Mouse (Mus musculus): ENCODE results near the gene Pde4d.
A peak's percentile ranks its signal among the peaks of the same experiment; 100 is the strongest.

The Pde4d gene

DNA sequence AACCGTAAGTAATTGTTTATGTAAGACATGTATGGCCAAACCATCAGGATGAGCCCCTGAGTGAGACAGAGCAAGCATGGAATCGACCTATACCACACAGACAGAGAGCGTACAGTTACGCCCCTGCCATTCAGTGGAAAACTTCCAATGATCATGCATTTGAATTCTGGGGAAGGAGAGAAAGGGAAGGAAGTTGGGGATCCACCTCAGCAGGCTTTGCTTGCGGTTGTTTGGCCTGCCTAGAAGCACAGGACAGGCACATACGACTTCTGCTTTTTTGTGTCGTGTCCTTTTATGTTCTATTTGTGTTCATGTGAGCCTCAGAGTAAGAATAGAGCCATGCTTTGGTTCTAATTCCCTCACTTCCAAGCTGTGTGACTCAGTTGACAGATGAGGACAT is 849.1 kb downstream of the Pde4d start:
- DNase-seq (ENCODE audit: low spot score): no peak

- DNase-seq (ENCODE audit: low spot score): no peak
These were observed 849.9 kb downstream of the Pde4d start for GRCm38 (mm10) chr13:109299511-109300250.

GRCm38 (mm10) chr13:109312542-109312941 is 862.8 kb downstream of the Pde4d start:
- DNase-seq (ENCODE audit: low spot score): no peak

DNA sequence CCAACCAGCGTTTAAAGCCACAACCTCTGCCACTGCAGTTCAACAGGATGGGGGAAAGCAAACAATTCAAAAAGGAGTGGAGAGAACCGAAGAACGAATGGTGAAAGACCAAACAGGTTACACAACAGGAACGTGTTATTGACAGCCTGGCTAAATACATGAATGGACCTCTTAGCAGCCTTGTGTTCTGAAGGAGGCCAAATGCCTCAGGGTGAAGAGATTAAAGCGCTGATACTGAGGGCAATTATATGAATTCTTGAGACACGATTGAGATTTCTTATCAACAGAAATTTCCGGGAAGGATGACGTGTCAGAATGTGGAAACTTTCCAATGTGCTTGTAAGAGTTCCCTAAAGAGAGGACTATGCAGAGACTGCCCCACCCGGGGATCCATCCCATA is 865.9 kb downstream of the Pde4d start:
- DNase-seq (ENCODE audit: low spot score): no peak

GRCm38 (mm10) chr13:109317644-109318043 is 867.9 kb downstream of the Pde4d start:
- DNase-seq (ENCODE audit: low spot score): no peak

GRCm38 (mm10) chr13:109318434-109318998 is 868.8 kb downstream of the Pde4d start:
- DNase-seq (ENCODE audit: low spot score): no peak

GRCm38 (mm10) chr13:109326061-109326460 is 876.3 kb downstream of the Pde4d start:
- no peak for DNase-seq (ENCODE audit: low spot score)

- DNase-seq (ENCODE audit: low spot score): no peak
These were observed 881.8 kb downstream of the Pde4d start for GRCm38 (mm10) chr13:109331563-109331962.

- no peak for DNase-seq (ENCODE audit: low spot score)
These were observed 892.2 kb downstream of the Pde4d start for GRCm38 (mm10) chr13:109341902-109342301.

GRCm38 (mm10) chr13:109342469-109342868 is 892.7 kb downstream of the Pde4d start:
- DNase-seq (ENCODE audit: low spot score): no peak

- DNase-seq (ENCODE audit: low spot score): peak; percentile 91
These were observed 893.8 kb downstream of the Pde4d start for GRCm38 (mm10) chr13:109343596-109343995.

GRCm38 (mm10) chr13:109347770-109348169 is 898.0 kb downstream of the Pde4d start:
- no peak for DNase-seq (ENCODE audit: low spot score)

DNA sequence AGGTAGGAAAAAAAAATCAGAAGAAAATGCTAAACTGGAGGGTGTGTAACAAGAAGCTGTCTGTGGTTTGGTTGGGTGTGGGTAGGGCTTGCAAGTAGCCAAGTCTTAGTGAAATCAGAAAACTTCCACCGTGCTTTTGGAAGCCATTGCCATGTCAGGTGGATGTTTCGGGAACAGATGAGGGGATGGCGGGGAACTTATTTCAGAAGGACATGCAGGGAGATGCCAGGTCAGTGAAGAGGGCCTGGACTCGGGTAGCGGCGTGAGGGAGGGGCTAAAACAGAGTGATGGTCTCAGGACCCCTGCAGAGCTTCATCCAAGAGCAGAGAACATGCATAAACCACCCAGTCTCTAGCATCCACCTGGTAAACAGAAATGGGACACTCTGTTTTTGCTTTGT is 898.6 kb downstream of the Pde4d start:
- no peak for DNase-seq (ENCODE audit: low spot score)

- no peak for DNase-seq (ENCODE audit: low spot score)
These were observed 900.4 kb downstream of the Pde4d start for GRCm38 (mm10) chr13:109350100-109350499.

DNA sequence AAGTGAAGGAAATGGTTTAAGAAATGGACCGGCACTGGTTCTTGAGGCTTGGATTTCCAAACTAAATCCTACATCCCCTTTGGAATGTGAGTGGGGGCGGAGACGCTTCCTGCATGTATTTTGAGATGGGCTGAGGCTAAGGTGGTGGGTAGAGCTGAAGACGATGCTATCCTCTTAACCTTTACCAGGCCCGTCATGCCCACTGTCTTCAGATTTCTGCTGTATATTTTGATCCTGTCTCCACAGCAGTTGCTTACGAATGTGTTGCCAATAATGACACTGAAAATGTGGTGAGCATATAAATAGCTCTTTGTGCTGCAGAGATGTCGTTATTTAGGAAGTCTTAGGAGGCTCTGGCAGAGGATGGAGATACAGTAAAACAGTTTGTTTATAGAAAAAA is 904.3 kb downstream of the Pde4d start:
- no peak for DNase-seq (ENCODE audit: low spot score)

DNA sequence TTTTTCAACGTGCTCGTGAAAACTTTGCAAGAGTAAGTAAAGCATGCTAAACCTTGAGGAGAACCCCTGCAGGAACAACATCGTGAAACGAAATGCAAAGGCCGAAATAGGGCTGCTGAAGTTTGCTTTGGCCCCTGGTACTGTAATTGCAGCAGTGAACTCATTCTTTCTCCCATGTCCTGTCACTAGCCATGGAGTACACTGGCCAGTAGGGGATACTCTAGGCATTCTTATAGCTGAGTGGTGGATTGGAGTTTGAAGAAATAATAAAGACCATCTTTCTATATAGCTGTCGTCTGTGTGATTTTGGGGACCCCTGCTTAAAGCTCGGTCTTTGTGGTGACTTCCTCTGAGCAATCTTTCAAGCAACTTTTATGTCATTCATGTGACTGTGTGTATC is 906.5 kb downstream of the Pde4d start:
- DNase-seq (ENCODE audit: low spot score): no peak

- no peak for DNase-seq (ENCODE audit: low spot score)
These were observed 910.2 kb downstream of the Pde4d start for GRCm38 (mm10) chr13:109359994-109360393.

- DNase-seq (ENCODE audit: low spot score): no peak
These were observed 912.6 kb downstream of the Pde4d start for GRCm38 (mm10) chr13:109362340-109362739.

DNA sequence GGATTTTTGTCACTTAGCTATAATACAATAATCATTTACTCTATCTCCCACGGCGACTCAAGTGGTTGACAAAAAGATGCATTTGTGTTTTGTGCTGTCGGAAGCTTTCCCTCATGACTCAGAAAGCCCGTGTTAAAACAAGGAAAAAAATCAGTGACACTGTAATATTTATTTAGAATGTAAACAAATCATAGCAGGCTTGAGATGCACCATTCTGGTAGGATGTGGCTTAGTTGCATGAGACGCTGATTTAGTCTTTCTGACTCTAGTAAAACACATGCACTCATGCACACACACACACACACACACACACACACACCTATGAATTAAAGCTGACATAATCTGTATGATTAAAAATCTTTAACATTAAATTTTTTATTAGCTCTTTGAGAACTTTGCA is 924.7 kb downstream of the Pde4d start:
- DNase-seq (ENCODE audit: low spot score): no peak

DNA sequence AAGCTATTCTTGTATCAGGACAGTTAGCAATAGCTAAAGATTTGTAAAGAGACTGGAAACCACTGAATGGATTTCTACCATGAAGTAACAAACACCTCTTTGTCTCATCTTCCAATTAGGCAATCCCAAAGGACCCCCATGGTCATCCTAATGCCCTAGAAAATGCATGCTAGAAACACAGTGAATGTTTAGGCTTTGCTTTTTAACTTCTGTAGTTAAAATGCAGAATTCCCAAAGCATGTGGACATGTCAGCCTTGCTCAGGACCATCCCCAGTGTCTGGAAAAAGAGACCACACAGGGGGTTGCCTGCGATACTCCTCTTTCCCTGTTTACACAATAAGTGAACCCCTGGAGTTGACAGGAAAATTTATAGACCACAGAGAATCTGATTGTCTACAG is 926.9 kb downstream of the Pde4d start:
- peak; percentile 27 for DNase-seq (ENCODE audit: low spot score)

DNA sequence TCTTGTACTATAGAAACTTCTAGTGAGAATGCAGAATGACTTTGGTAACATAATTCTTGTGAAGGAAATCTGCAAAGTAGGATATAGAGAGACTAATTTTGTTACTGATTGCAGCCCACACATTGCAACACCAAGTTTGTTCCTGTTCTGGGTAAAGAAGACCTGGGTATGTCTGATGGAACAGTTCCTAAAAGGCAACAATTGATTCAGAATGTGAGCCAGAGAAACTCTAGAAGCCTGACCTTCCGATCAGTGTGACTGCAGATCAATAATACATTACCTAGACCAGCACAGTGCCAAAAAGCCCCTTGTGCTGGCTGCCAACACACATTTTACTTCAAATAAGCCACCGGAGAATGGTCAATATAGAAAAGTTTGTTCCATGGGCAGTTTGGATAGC is 930.4 kb downstream of the Pde4d start:
- no peak for DNase-seq (ENCODE audit: low spot score)

GRCm38 (mm10) chr13:109388626-109389220 is 939.0 kb downstream of the Pde4d start:
- no peak for DNase-seq (ENCODE audit: low spot score)

DNA sequence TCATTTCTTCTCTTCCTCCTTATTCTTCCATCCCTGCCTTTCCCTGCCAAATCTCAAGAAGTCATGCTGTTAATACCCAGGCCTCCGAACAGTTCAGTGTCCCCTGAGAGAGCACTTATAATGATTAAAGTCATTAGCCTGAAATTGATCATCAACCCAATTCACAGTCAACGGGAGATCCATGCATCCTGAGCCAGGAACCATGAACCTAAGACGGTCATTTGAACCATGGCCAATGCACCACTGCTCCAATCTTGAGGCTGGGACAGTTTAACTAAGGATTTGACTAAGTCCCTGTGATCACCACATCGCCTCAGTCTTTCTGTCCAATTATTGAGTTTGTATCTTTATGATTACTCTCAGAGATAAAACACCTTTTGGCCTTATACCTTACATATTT is 952.6 kb downstream of the Pde4d start:
- no peak for DNase-seq (ENCODE audit: low spot score)

GRCm38 (mm10) chr13:109402936-109403335 is 953.2 kb downstream of the Pde4d start:
- DNase-seq (ENCODE audit: low spot score): peak; percentile 13
